Mouse (Mus musculus): ENCODE data around the gene Hyal2.

- peak; percentile 89 for TF ChIP-seq CTCF (conservative IDR thresholded peaks at IDR 0.05; ENCODE audit: insufficient read depth, insufficient read length, low read depth, low read length)
- TF ChIP-seq POLR2A (IDR thresholded peaks at IDR 0.05; ENCODE audit: low read depth, low read length), result no peak
Measured at GRCm38 (mm10) chr9:107566041-107566709, 1.6 kb upstream of the Hyal2 start.
